Mouse (Mus musculus) CH12.LX (cell line): ENCODE data around the gene Zfp352.

ENCODE experiments used
- CHD1 ChIP-seq: IDR thresholded peaks from 2 replicates; pipeline ENCODE4 v1.6.1; 2012; ENCODE audit warnings: low read depth, low read length, improper control_type of control experiment, inconsistent platforms
- CHD2 ChIP-seq: IDR thresholded peaks from 2 replicates; pipeline ENCODE4 v1.6.1; 2011; ENCODE audit warnings: low read length, improper control_type of control experiment
- CTCF ChIP-seq, 2 experiments: IDR thresholded peaks in 1 of 2; conservative IDR thresholded peaks in 1 of 2; 2 replicates each; pipeline ENCODE4 v1.5.1; 2011 to 2012; ENCODE audit warnings: low read depth in 2 of 2, low read length in 2 of 2, improper control_type of control experiment in 1 of 2, inconsistent platforms in 1 of 2, mild to moderate bottlenecking in 1 of 2, moderate library complexity in 1 of 2
- EP300 ChIP-seq: IDR thresholded peaks from 2 replicates; pipeline ENCODE4 v1.6.1; 2011; ENCODE audit warnings: low read length, improper control_type of control experiment
- GABPA ChIP-seq: IDR thresholded peaks from 2 replicates; pipeline ENCODE4 v1.6.1; 2012; ENCODE audit warnings: low read depth, low read length, improper control_type of control experiment, inconsistent platforms; ENCODE audit not compliant: insufficient replicate concordance
- KAT2A ChIP-seq: IDR thresholded peaks from 2 replicates; pipeline ENCODE4 v1.6.1; 2012; ENCODE audit warnings: low read length, improper control_type of control experiment, inconsistent platforms; ENCODE audit not compliant: insufficient replicate concordance
- NELFE ChIP-seq: IDR thresholded peaks from 2 replicates; pipeline ENCODE4 v1.6.1; 2011; ENCODE audit warnings: low read depth, low read length, improper control_type of control experiment
- POLR2A ChIP-seq: IDR thresholded peaks from 2 replicates; pipeline ENCODE4 v1.6.1; 2011; ENCODE audit warnings: low read depth, mild to moderate bottlenecking, improper control_type of control experiment, low read length
- TBP ChIP-seq: conservative IDR thresholded peaks from 2 replicates; pipeline ENCODE4 v1.6.1; 2011; ENCODE audit warnings: low read depth, low read length, improper control_type of control experiment
- TCF12 ChIP-seq: IDR thresholded peaks from 2 replicates; pipeline ENCODE4 v1.6.1; 2014; ENCODE audit warnings: low read depth, mild to moderate bottlenecking, inconsistent platforms, low read length, improper control_type of control experiment
- USF1 ChIP-seq: IDR thresholded peaks from 2 replicates; pipeline ENCODE4 v1.6.1; 2014; ENCODE audit warnings: low read depth, mild to moderate bottlenecking, inconsistent platforms, low read length, improper control_type of control experiment
- USF2 ChIP-seq: conservative IDR thresholded peaks from 2 replicates; pipeline ENCODE4 v1.6.1; 2011; ENCODE audit warnings: low read depth, low read length, improper control_type of control experiment
- ZMIZ1 ChIP-seq: IDR thresholded peaks from 2 replicates; pipeline ENCODE4 v1.6.1; 2012; ENCODE audit warnings: low read depth, mild to moderate bottlenecking, inconsistent platforms, low read length, improper control_type of control experiment

DNA sequence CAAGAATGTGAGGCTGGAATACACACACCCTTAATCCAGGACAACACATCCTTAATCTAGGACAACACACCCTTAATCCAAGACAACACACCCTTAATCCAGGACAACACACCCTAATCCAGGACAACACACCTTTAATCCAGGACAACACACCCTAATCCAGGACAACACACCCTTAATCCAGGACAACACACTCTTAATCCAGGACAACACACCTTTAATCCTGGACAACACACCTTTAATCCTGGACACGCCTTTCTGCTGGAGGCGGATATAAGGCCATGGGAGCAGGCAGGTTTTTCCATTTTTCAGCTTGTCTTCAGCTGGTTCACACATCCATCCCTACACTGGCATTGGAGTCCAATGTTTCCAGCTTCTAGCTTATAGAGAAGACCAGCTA lies at the start of gene Zfp352:
- no peak for TF ChIP-seq TCF12
- no peak for TF ChIP-seq CHD2
- no peak for TF ChIP-seq USF1
- TF ChIP-seq GABPA = no peak
- TF ChIP-seq EP300 = no peak
- TF ChIP-seq USF2 = no peak
- TF ChIP-seq CHD1 = no peak
- TF ChIP-seq TBP = no peak
- no peak for TF ChIP-seq CTCF (conservative IDR thresholded peaks at IDR 0.05 in 1 of 2, IDR thresholded peaks at IDR 0.05 in 1 of 2; ENCODE audit: low read depth in 2 of 2, low read length in 2 of 2)
- no peak for TF ChIP-seq NELFE
- TF ChIP-seq ZMIZ1 = no peak
- no peak for TF ChIP-seq POLR2A
- TF ChIP-seq KAT2A = no peak
